ENCODE assay signal across 8 mouse cellular contexts in genomic region chr10:117432871-117433546, GRCm38 (mm10). TPM values are rescaled to one million over a fixed set of nuclear protein-coding genes. Genes with fewer than 3 reads are reported as not detected.
A peak's percentile ranks its signal among the peaks of the same experiment; 100 is the strongest.
DNase-seq lines count a peak whose midpoint lies in the region; ATAC-seq lines count a peak whose summit lies in the region.

No protein-coding gene starts in this region.

- H3K4me2 ChIP-seq in midbrain, embryonic 12.5 days (replicated peaks), result peak overlapping the region; percentile 30; the same call in 1 of the 2 replicates
- H3K4me2 ChIP-seq in midbrain, embryonic 16.5 days (ENCODE audit: low read length), result no peak overlapping the region
- peak overlapping the region; percentile 31; the same call in 1 of the 2 replicates for H3K4me2 ChIP-seq in hindbrain, embryonic 14.5 days (replicated peaks)
- peak overlapping the region; percentile 46 for H3K4me2 ChIP-seq in neural tube, embryonic 15.5 days

- no peak for ATAC-seq in midbrain, embryonic 12.5 days (ENCODE audit: low FRiP score, low read depth)
- ATAC-seq in midbrain, embryonic 16.5 days, result no peak
- ATAC-seq in hindbrain, embryonic 14.5 days (ENCODE audit: low FRiP score), result no peak
- ATAC-seq in neural tube, embryonic 15.5 days (ENCODE audit: low FRiP score), result no peak

- H3K36me3 ChIP-seq in heart, embryonic 10.5 days, result no peaks in the 10 kb centered on the region
- H3K36me3 ChIP-seq in midbrain, embryonic 12.5 days, result no peaks in the 10 kb centered on the region
- H3K36me3 ChIP-seq in midbrain, embryonic 16.5 days (ENCODE audit: control insufficient read depth, insufficient read depth, low read length), result no peaks in the 10 kb centered on the region
- H3K36me3 ChIP-seq in hindbrain, embryonic 14.5 days (replicated peaks; ENCODE audit: control insufficient read depth, insufficient read depth), result no peaks in the 10 kb centered on the region
- no peaks in the 10 kb centered on the region for H3K36me3 ChIP-seq in neural tube, embryonic 15.5 days

- DNase-seq in heart, embryonic 10.5 days (ENCODE audit: low spot score), result no peak
- DNase-seq in heart, postnatal 4 days, result no peak
- no peak for DNase-seq in hindbrain, embryonic 14.5 days (ENCODE audit: low spot score)
- DNase-seq in urinary bladder, postnatal 4 days (ENCODE audit: low spot score in 2 of 2), result no peak
- DNase-seq in left cerebral cortex, adult 8-10 months (ENCODE audit: low spot score in 2 of 2), result no peak

- WGBS in heart, embryonic 10.5 days, result 90% methylated on average over 7 of the region's 7 CpGs
- WGBS in midbrain, embryonic 12.5 days, result 94% methylated on average over 7 of the region's 7 CpGs
- WGBS in midbrain, embryonic 16.5 days, result 96% methylated on average over 7 of the region's 7 CpGs
- 95% methylated on average over 7 of the region's 7 CpGs for WGBS in hindbrain, embryonic 14.5 days
- WGBS in neural tube, embryonic 15.5 days, result 92% methylated on average over 7 of the region's 7 CpGs

- no peak overlapping the region for H3K9ac ChIP-seq in midbrain, embryonic 12.5 days (replicated peaks)
- H3K9ac ChIP-seq in midbrain, embryonic 16.5 days (ENCODE audit: low read depth, low read length), result no peak overlapping the region
- H3K9ac ChIP-seq in hindbrain, embryonic 14.5 days, result no peak overlapping the region
- no peak overlapping the region for H3K9ac ChIP-seq in neural tube, embryonic 15.5 days (replicated peaks)

- H3K4me1 ChIP-seq in heart, embryonic 10.5 days, result peaks cover 13% of the 10 kb centered on the region; the same call in 1 of the 2 replicates
- H3K4me1 ChIP-seq in midbrain, embryonic 12.5 days, result peaks cover 15% of the 10 kb centered on the region
- peaks cover 10% of the 10 kb centered on the region for H3K4me1 ChIP-seq in midbrain, embryonic 16.5 days (ENCODE audit: control insufficient read depth, insufficient read depth, low read length)
- H3K4me1 ChIP-seq in hindbrain, embryonic 14.5 days (replicated peaks; ENCODE audit: control insufficient read depth, insufficient read depth, low read length), result no peaks in the 10 kb centered on the region; the same call in 1 of the 2 replicates
- peaks cover 14% of the 10 kb centered on the region for H3K4me1 ChIP-seq in neural tube, embryonic 15.5 days

- H3K9me3 ChIP-seq in heart, embryonic 10.5 days, result no peaks in the 10 kb centered on the region
- H3K9me3 ChIP-seq in midbrain, embryonic 12.5 days, result no peaks in the 10 kb centered on the region
- no peaks in the 10 kb centered on the region for H3K9me3 ChIP-seq in midbrain, embryonic 16.5 days (replicated peaks; ENCODE audit: control insufficient read depth, low read length, poor library complexity, severe bottlenecking)
- H3K9me3 ChIP-seq in hindbrain, embryonic 14.5 days (ENCODE audit: control insufficient read depth, low read length), result no peaks in the 10 kb centered on the region
- H3K9me3 ChIP-seq in neural tube, embryonic 15.5 days (replicated peaks), result no peaks in the 10 kb centered on the region

- peaks cover 16% of the 10 kb centered on the region for H3K27me3 ChIP-seq in heart, embryonic 10.5 days (ENCODE audit: insufficient read depth, poor library complexity, severe bottlenecking)
- peaks cover 59% of the 10 kb centered on the region for H3K27me3 ChIP-seq in midbrain, embryonic 12.5 days
- H3K27me3 ChIP-seq in midbrain, embryonic 16.5 days (ENCODE audit: control insufficient read depth, insufficient read depth, low read depth, low read length), result peaks cover 4% of the 10 kb centered on the region
- H3K27me3 ChIP-seq in hindbrain, embryonic 14.5 days (ENCODE audit: control insufficient read depth, insufficient read depth, low read length), result no peaks in the 10 kb centered on the region
- H3K27me3 ChIP-seq in neural tube, embryonic 15.5 days (replicated peaks), result peaks cover 3% of the 10 kb centered on the region; the same call in 1 of the 2 replicates

- no peak overlapping the region for H3K27ac ChIP-seq in heart, embryonic 10.5 days
- no peak overlapping the region for H3K27ac ChIP-seq in midbrain, embryonic 12.5 days (replicated peaks)
- no peak overlapping the region for H3K27ac ChIP-seq in midbrain, embryonic 16.5 days (ENCODE audit: low read length)
- no peak overlapping the region for H3K27ac ChIP-seq in hindbrain, embryonic 14.5 days
- H3K27ac ChIP-seq in neural tube, embryonic 15.5 days (replicated peaks), result no peak overlapping the region

- peak overlapping the region; percentile 51 for H3K4me3 ChIP-seq in heart, embryonic 10.5 days
- no peak overlapping the region for H3K4me3 ChIP-seq in midbrain, embryonic 12.5 days
- H3K4me3 ChIP-seq in midbrain, embryonic 16.5 days (ENCODE audit: low read depth, low read length), result no peak overlapping the region
- H3K4me3 ChIP-seq in hindbrain, embryonic 14.5 days (replicated peaks; ENCODE audit: low read length), result no peak overlapping the region
- no peak overlapping the region for H3K4me3 ChIP-seq in neural tube, embryonic 15.5 days (replicated peaks)

RNA-seq across cellular contexts. Expression of gene Cpsf6, which starts 53.2 kb away (rescaled TPM):
- polyA plus RNA-seq in heart, embryonic 10.5 days (2016; fragmentation: Nextera tagmentation; extraction: Ambion mirVana), result 128 and 138 TPM in 2 replicates
- 10 to 100 TPM; 76.1 to 80.0 TPM for total RNA-seq in heart, postnatal 4 days (2021)
- 265 and 279 TPM in 2 replicates for polyA plus RNA-seq in midbrain, embryonic 12.5 days (2016; fragmentation: Nextera tagmentation; extraction: Ambion mirVana)
- polyA plus RNA-seq in midbrain, embryonic 16.5 days (2015; fragmentation: Nextera tagmentation; extraction: Ambion mirVana), result 140 and 171 TPM in 2 replicates
- polyA plus RNA-seq in hindbrain, embryonic 14.5 days (2014; fragmentation: Nextera tagmentation; extraction: Ambion mirVana), result 152 and 168 TPM in 2 replicates
- 126 and 133 TPM in 2 replicates for polyA plus RNA-seq in neural tube, embryonic 15.5 days (2015; fragmentation: Nextera tagmentation; extraction: Ambion mirVana)
- 100 to 1,000 TPM in 2 of 4 experiments, 10 to 100 TPM in 2; 86.2 to 103 (median 96.1) TPM for total RNA-seq in left cerebral cortex, adult 8-10 months (2022)
